Mouse (Mus musculus) forebrain, embryonic 16.5 days (tissue): ENCODE measurements around the gene Fut9. TPM values are rescaled to one million over a fixed set of nuclear protein-coding genes. Genes with fewer than 3 reads are reported as not detected.

Experiments used
- ATAC-seq: fragments of 200-750 bp; cut with Nextera tagmentation; 2 replicates; pipeline ENCODE4 v1.8.0; 2017; ENCODE audit warnings: mild to moderate bottlenecking, moderate library complexity
- H3K27ac ChIP-seq: fragments of 300-500 bp; sonication (generic); 2 replicates; pipeline ENCODE4 v1.5.1; 2014; ENCODE audit warnings: low read length, control low read depth
- H3K27me3 ChIP-seq: fragments of 300-500 bp; sonication (generic); replicated peaks from 2 replicates; pipeline ENCODE4 v1.6.1; 2014; ENCODE audit warnings: low read length; ENCODE audit not compliant: control insufficient read depth, insufficient read depth
- H3K36me3 ChIP-seq: fragments of 300-500 bp; sonication (generic); 2 replicates; pipeline ENCODE4 v1.6.1; 2014; ENCODE audit not compliant: control insufficient read depth, insufficient read depth
- H3K4me1 ChIP-seq: fragments of 300-500 bp; sonication (generic); replicated peaks from 2 replicates; pipeline ENCODE4 v1.6.1; 2014; ENCODE audit warnings: low read length; ENCODE audit not compliant: control insufficient read depth, insufficient read depth
- H3K4me2 ChIP-seq: fragments of 300-500 bp; sonication (generic); 2 replicates; pipeline ENCODE4 v1.6.1; 2014; ENCODE audit warnings: mild to moderate bottlenecking, low read length, control low read depth
- H3K4me3 ChIP-seq: fragments of 300-500 bp; sonication (generic); replicated peaks from 2 replicates; pipeline ENCODE4 v1.5.1; 2014; ENCODE audit warnings: mild to moderate bottlenecking, low read length, control low read depth
- H3K9ac ChIP-seq: fragments of 300-500 bp; sonication (generic); replicated peaks from 2 replicates; pipeline ENCODE4 v1.6.1; 2014; ENCODE audit warnings: low read depth, low read length, control low read depth
- H3K9me3 ChIP-seq: fragments of 300-500 bp; sonication (generic); 2 replicates; pipeline ENCODE4 v1.6.1; 2016; ENCODE audit warnings: low read length; ENCODE audit not compliant: control insufficient read depth
- WGBS: fragments of 180-500 bp; shearing (Covaris S2); extraction: QIAGEN DNeasy Blood & Tissue Kit; methylation state at CpG from one replicate; pipeline ENCODE4 v1.1.7; 2014; 5-methylcytosine and 5-hydroxymethylcytosine counted together
- polyA plus RNA-seq: library from polyadenylated mRNA; unstranded; fragments of >200 nt; fragmentation: Nextera tagmentation; extraction: Ambion mirVana; gene quantifications from 2 replicates; pipeline ENCODE4 v1.2.1, GENCODE M21; 2015

The Fut9 gene
- polyA plus RNA-seq, 1 experiment from 2014 or later, result 19.8 TPM

DNA sequence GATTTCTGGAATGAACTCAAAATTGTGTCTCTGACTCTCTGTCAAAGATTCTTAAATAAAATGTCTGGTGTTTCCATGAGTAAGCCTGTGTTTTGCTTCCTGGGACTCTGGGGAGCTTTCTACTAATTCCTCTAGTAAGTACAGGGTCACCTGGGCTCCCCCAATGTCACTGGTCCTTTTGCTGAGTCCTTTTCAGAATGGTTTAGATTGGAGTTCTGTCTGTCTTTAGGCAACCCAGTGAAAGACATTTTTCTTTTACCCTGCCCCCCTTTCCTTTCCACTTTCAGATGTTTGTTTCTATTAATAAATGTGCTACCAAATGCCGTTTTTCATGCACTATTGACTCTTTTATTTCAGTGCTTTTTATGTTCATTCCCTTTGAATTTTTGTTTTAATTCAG lies 173.0 kb downstream of the Fut9 start:
- Histone ChIP-seq H3K27ac (no peak overlapping the region), H3K27me3 (no peaks in the 10 kb centered on the region), H3K9me3 (no peaks in the 10 kb centered on the region), H3K9ac (no peak overlapping the region), H3K36me3 (no peaks in the 10 kb centered on the region), H3K4me3 (no peak overlapping the region), H3K4me1 (peaks cover 11% of the 10 kb centered on the region), H3K4me2 (0 out of 2 replicates have a peak overlapping the region, but pooled peaks have one; percentile 14)
- WGBS, result 3% methylated on average over 1 of the region's 1 CpGs
- peak; percentile 72 for ATAC-seq

DNA sequence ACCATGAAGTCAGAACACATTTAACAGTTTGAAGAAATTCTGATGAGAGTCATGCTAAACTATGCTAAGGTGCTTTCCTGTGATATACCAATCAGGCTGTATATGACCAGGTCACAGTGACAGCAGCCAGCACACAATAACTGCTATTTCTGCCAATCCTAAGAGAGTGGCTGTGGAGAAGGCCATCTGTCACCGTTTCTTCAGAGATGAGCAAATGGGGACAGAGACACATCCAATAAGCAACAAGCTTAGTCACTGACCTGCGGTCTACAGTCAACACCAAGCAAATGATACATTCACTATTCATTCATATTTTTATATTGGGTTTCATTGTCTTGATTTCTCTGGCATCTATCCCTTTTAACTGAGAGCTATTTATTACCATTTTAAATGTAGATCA lies 176.9 kb downstream of the Fut9 start:
- ATAC-seq, result no peak
- no peak overlapping the region for H3K27ac ChIP-seq
- no peaks in the 10 kb centered on the region for H3K9me3 ChIP-seq
- H3K36me3 ChIP-seq, result no peaks in the 10 kb centered on the region
- no peak overlapping the region for H3K9ac ChIP-seq
- H3K27me3 ChIP-seq, result no peaks in the 10 kb centered on the region
- peaks cover 11% of the 10 kb centered on the region for H3K4me1 ChIP-seq
- WGBS, result 79% methylated on average over 2 of the region's 2 CpGs
- no peak overlapping the region for H3K4me2 ChIP-seq
- no peak overlapping the region for H3K4me3 ChIP-seq

DNA sequence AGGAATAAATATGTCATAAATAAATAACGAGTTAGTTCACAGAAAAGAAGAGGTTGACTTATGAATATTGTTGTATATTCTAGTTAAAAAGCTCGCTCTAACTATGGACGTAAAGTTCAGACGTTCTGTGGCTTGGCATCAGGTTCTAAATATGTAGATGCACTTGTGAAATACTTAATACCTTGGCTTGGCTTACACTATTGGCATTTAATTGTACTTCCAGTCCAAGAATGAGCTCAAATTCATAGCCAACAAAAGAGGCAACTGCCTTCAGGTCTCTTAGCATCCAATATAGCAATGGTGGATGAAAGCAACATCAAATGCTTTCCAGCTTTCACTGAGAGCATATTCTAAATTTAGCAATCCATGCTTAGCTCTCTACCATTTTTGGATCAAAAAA lies 182.7 kb downstream of the Fut9 start:
- no peak for ATAC-seq
- Histone ChIP-seq H3K9ac (no peak overlapping the region), H3K4me2 (no peak overlapping the region), H3K27ac (no peak overlapping the region), H3K4me3 (no peak overlapping the region), H3K27me3 (no peaks in the 10 kb centered on the region), H3K4me1 (no peaks in the 10 kb centered on the region), H3K9me3 (no peaks in the 10 kb centered on the region), H3K36me3 (no peaks in the 10 kb centered on the region)
- WGBS, result 85% methylated on average over 4 of the region's 4 CpGs

DNA sequence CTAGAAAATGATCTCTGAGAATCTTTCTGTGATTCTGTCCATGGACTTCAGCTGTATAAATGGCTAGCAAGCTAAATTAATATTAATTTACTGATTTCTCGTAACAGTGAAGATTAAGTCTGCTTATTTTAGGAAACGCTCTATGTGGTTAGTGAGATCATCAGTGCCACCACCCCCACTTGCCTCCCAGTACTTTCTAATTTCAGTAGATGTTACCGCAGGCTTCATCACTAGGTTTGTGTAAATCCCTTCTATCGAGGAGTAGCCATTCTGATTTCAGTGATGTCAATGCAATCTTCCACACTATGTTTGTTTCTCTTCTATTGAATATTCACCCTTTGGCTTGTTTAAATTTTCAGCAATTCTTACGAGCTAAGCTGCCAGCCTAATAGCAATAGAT lies 186.6 kb downstream of the Fut9 start:
- no peaks in the 10 kb centered on the region for H3K4me1 ChIP-seq
- 91% methylated on average over 5 of the region's 5 CpGs for WGBS
- no peak overlapping the region for H3K4me3 ChIP-seq
- H3K4me2 ChIP-seq, result no peak overlapping the region
- no peak overlapping the region for H3K9ac ChIP-seq
- no peaks in the 10 kb centered on the region for H3K36me3 ChIP-seq
- no peaks in the 10 kb centered on the region for H3K9me3 ChIP-seq
- ATAC-seq, result no peak
- no peaks in the 10 kb centered on the region for H3K27me3 ChIP-seq
- H3K27ac ChIP-seq, result no peak overlapping the region

DNA sequence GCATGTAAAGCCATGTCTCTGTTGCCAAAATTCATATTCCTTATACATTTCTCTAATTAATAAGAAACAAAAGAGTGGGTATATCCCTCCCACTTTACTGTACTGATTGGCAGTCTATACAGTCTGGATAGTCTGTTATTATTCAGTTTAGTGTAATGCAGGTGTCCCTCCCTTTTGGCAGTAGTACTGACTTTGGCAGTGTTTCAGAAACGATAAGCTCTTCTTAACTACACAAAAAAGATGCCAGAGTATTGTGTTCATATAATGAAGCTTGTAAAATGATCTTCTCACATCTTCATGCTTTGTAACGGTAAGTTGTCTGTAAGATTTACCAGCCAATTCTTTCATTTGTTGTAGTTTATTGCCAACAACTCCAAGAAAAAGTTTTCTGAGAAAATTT lies 189.6 kb downstream of the Fut9 start:
- Histone ChIP-seq H3K27me3 (no peaks in the 10 kb centered on the region), H3K9ac (no peak overlapping the region), H3K4me1 (no peaks in the 10 kb centered on the region), H3K27ac (no peak overlapping the region), H3K4me2 (no peak overlapping the region), H3K9me3 (no peaks in the 10 kb centered on the region), H3K36me3 (no peaks in the 10 kb centered on the region), H3K4me3 (no peak overlapping the region)
- 20% methylated on average over 2 of the region's 2 CpGs for WGBS
- ATAC-seq, result no peak

DNA sequence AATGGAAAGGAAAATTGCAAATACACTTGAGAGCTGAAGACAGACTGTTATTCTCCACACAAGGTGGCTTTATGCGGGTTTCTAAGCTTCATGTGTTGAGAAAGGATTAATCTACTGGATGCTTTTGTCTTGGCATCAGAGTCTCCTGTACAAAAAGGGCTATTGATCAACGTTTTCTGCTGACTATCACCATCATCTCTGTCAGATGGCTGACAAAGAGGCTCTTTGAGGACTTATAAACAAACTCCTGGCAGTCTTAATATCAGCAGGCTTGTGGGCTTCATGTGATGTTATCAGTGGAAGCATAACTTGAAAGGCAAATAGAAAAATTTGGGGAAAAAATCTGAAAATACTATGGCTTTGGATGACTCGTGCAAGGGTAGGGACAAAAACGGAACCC lies 206.8 kb downstream of the Fut9 start:
- no peak overlapping the region for H3K9ac ChIP-seq
- WGBS, result 63% methylated on average over 4 of the region's 4 CpGs
- no peaks in the 10 kb centered on the region for H3K36me3 ChIP-seq
- no peaks in the 10 kb centered on the region for H3K9me3 ChIP-seq
- no peaks in the 10 kb centered on the region for H3K27me3 ChIP-seq
- no peak for ATAC-seq
- H3K27ac ChIP-seq, result no peak overlapping the region
- no peak overlapping the region for H3K4me3 ChIP-seq
- no peaks in the 10 kb centered on the region for H3K4me1 ChIP-seq
- H3K4me2 ChIP-seq, result no peak overlapping the region
